Mouse (Mus musculus) liver, embryonic 13.5 days (tissue): Measurements from ENCODE around the gene Irf7. TPM values are rescaled to one million over a fixed set of nuclear protein-coding genes. Genes with fewer than 3 reads are reported as not detected.
A peak's percentile ranks its signal among the peaks of the same experiment; 100 is the strongest.

Experiments used
- ATAC-seq: fragments of 200-750 bp; cut with Nextera tagmentation; 2 replicates; pipeline ENCODE4 v1.8.0; 2017; ENCODE audit warnings: low read depth, mild to moderate bottlenecking, moderate number of reproducible peaks, moderate library complexity
- DNase-seq: peaks from one replicate; pipeline ENCODE4 v3.0.0; 2022
- H3K27ac ChIP-seq: fragments of 300-500 bp; sonication (generic); 2 replicates; pipeline ENCODE4 v1.5.1; 2015; ENCODE audit warnings: moderate library complexity, mild to moderate bottlenecking, inconsistent platforms
- H3K27me3 ChIP-seq: fragments of 300-500 bp; sonication (generic); 2 replicates; pipeline ENCODE4 v1.6.1; 2015; ENCODE audit warnings: mild to moderate bottlenecking, inconsistent platforms
- H3K36me3 ChIP-seq: fragments of 300-500 bp; sonication (generic); 2 replicates; pipeline ENCODE4 v1.6.1; 2015; ENCODE audit warnings: mild to moderate bottlenecking, inconsistent platforms
- H3K4me1 ChIP-seq: fragments of 300-500 bp; sonication (generic); replicated peaks from 2 replicates; pipeline ENCODE4 v1.6.1; 2015; ENCODE audit warnings: inconsistent platforms
- H3K4me2 ChIP-seq: fragments of 300-500 bp; sonication (generic); 2 replicates; pipeline ENCODE4 v1.6.1; 2015; ENCODE audit warnings: inconsistent platforms, mild to moderate bottlenecking, moderate library complexity
- H3K4me3 ChIP-seq: fragments of 300-500 bp; sonication (generic); replicated peaks from 2 replicates; pipeline ENCODE4 v1.5.1; 2015; ENCODE audit warnings: mild to moderate bottlenecking, inconsistent platforms
- H3K9ac ChIP-seq: fragments of 300-500 bp; sonication (generic); 2 replicates; pipeline ENCODE4 v1.6.1; 2015; ENCODE audit warnings: mild to moderate bottlenecking, inconsistent platforms
- H3K9me3 ChIP-seq: fragments of 300-500 bp; sonication (generic); replicated peaks from 2 replicates; pipeline ENCODE4 v1.6.1; 2016; ENCODE audit warnings: inconsistent platforms
- WGBS: fragments of 180-500 bp; shearing (Covaris S2); methylation state at CpG from one replicate; pipeline ENCODE4 v1.1.7; 2015; ENCODE audit not compliant: insufficient replicate concordance; 5-methylcytosine and 5-hydroxymethylcytosine counted together
- polyA plus RNA-seq: library from polyadenylated mRNA; unstranded; fragments of >200 nt; fragmentation: Nextera tagmentation; extraction: Ambion mirVana; gene quantifications from 2 replicates; pipeline ENCODE4 v1.2.1, GENCODE M21; 2015

Irf7 gene
- polyA plus RNA-seq: 6.3 and 6.4 TPM in 2 replicates

DNA sequence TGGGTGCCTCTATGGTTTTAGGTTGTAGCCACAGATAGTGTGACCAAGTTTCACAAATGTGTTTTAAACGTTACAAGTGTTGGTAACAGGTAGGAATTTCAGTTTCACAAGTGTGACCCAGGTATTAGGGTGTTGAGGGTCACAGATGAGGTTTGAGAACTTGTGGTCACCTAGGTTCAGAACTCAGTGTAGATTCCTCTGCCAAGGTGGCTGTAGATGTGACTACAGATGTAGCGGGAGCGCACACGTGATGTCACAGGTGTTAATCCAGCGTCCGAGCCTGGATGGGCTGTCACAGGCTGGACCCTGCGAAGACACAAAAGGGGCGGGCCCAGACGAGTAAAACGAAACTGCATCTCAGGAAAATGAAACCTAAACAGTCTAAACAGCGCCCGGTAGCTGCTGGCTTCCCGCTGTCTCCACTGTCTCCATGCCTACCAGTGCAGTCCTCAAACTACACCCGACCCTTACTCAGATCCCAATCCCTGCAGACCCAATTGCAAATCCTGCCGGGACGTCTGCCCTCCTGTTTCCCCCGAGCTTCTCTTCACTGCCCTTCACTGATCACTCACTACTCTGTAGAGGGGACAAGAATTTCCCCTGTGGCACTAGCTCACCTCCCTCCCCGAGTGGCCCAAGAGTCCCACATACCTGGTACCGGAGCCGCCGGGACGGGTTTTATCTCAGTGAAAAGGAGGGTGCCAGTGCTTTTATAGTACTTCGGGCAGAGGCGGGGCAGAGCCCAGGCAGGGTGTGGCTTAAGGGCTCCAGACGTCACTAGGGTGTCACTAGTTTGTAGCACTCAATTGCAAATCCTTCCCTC lies at the start of gene Irf7:
TSS of gene Irf7 (minus strand) at position 743 of the 823 bp plus-strand sequence.
- Histone ChIP-seq H3K4me2 (peak within 1 kb of the TSS; percentile 88), H3K4me3 (peak within 1 kb of the TSS; percentile 75), H3K27ac (peak within 1 kb of the TSS; percentile 66), H3K9me3 (no peaks in the 10 kb centered on the region), H3K9ac (peak within 1 kb of the TSS; percentile 80), H3K36me3 (peaks cover 36% of the 10 kb centered on the region), H3K4me1 (peaks cover 39% of the 10 kb centered on the region), H3K27me3 (peaks cover 18% of the 10 kb centered on the region; the same call in 1 of the 2 replicates)
- ATAC-seq (peak; percentile 80), DNase-seq (peak; percentile 77)
- whole genome bisulfite sequencing: 5% methylated on average over 25 of the region's 25 CpGs

DNA sequence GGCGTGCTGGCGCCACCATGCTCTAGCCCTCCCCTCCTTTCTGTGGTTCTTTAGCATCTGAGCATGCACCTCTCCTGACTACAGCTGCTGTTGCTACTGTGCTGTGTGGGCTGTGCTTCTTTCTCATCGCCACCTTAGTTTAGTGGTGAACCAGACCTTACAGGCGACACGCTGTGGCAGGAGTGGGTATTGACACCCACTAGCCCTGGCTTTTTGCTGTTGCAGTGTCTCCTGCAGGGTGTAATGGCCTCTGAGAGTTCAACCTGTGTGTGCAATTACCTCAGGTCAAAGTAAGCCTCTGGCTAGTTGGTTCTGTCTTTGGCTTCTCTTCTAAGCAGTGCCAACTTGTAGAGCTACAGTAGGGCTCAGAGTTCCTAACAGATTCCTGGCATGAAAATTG lies 49.7 kb upstream of the Irf7 start:
- DNase-seq: no peak
- H3K4me2 ChIP-seq: no peak overlapping the region
- no peak for ATAC-seq

DNA sequence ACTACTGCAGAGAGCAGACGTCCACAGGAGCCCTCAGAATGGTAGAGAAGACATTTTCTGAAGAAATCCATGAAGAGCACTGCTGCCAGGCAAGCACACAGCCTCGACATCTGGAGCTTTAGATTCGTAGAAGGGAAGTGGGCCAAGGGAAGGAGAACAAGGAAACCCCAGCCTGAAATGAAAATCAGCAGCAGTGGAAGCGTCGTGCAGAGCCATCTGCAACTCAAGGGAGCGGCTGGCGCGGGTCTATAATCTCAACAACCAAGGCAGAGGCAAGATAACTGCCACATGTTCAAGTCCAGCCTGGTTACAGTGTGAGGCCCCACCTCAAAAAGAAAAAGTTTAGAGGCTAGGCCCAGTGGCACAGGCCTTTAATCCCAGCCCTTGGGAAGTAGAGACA lies 48.8 kb upstream of the Irf7 start:
- no peak overlapping the region for H3K9ac ChIP-seq
- ATAC-seq: no peak

More for the DNA sequence above, 49.7 kb upstream of the Irf7 start:
- Histone ChIP-seq H3K4me1 (no peaks in the 10 kb centered on the region; the same call in 1 of the 2 replicates), H3K9me3 (no peaks in the 10 kb centered on the region), H3K4me3 (no peak overlapping the region), H3K36me3 (peaks cover 99% of the 10 kb centered on the region), H3K9ac (no peak overlapping the region), H3K27ac (no peak overlapping the region), H3K27me3 (no peaks in the 10 kb centered on the region)
- 71% methylated on average over 5 of the region's 5 CpGs for WGBS

DNA sequence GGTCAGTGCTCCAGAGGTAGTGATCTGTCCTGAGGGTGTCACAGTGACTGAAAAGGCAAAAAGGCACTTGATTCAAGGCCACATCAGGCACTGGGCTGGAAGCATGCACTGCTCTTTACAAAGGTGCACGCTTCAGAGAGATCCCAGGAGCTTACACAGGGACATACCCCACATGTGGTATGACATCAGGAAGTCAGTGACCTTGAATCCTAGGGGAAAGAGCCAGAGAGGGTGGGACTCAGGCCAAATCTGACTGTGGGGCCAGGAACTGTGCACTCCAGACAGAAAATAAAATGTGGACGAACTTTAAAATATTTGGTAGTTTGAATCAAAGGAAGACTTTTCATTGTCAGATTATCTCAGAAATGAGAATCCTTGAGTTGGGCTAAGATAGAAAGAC lies 48.1 kb upstream of the Irf7 start:
- WGBS: 72% methylated on average over 2 of the region's 2 CpGs
- H3K4me1 ChIP-seq: no peaks in the 10 kb centered on the region; the same call in 1 of the 2 replicates
- H3K4me2 ChIP-seq: no peak overlapping the region
- no peak overlapping the region for H3K9ac ChIP-seq
- H3K9me3 ChIP-seq: no peaks in the 10 kb centered on the region
- H3K27ac ChIP-seq: no peak overlapping the region
- H3K36me3 ChIP-seq: peaks cover 99% of the 10 kb centered on the region
- H3K4me3 ChIP-seq: no peak overlapping the region
- ATAC-seq: no peak
- DNase-seq: no peak
- no peaks in the 10 kb centered on the region for H3K27me3 ChIP-seq

More for the DNA sequence above, 48.8 kb upstream of the Irf7 start:
- Histone ChIP-seq H3K36me3 (peaks cover 99% of the 10 kb centered on the region), H3K9me3 (no peaks in the 10 kb centered on the region), H3K27ac (no peak overlapping the region), H3K4me1 (no peaks in the 10 kb centered on the region; the same call in 1 of the 2 replicates), H3K27me3 (no peaks in the 10 kb centered on the region), H3K4me3 (no peak overlapping the region), H3K4me2 (no peak overlapping the region)
- WGBS: 64% methylated on average over 8 of the region's 8 CpGs
- DNase-seq: no peak

DNA sequence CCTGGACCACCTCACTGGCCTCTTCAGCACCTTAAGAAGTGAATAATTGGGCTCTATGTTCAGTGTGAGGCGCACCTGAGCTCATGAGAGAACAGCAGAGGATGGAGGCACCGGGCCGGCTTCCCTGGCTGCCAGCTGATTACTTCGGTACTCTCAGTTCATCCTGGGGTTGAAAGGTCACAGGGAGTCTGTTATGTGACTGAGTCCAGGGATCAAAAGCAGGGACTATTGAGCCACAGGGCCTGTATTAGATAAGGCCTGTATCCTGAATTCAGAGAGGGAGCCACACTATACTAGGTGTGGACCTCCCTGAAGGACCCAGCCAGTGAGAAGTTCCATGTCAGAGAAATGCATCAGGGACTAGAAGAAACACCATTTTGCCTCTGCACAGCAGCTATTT lies 38.3 kb upstream of the Irf7 start:
- 85% methylated on average over 4 of the region's 4 CpGs for WGBS
- Histone ChIP-seq H3K36me3 (peaks cover 94% of the 10 kb centered on the region), H3K27ac (no peak overlapping the region), H3K4me3 (no peak overlapping the region), H3K9ac (no peak overlapping the region), H3K4me2 (no peak overlapping the region), H3K9me3 (no peaks in the 10 kb centered on the region), H3K27me3 (no peaks in the 10 kb centered on the region), H3K4me1 (peaks cover 7% of the 10 kb centered on the region; the same call in 1 of the 2 replicates)
- no peak for DNase-seq
- no peak for ATAC-seq

DNA sequence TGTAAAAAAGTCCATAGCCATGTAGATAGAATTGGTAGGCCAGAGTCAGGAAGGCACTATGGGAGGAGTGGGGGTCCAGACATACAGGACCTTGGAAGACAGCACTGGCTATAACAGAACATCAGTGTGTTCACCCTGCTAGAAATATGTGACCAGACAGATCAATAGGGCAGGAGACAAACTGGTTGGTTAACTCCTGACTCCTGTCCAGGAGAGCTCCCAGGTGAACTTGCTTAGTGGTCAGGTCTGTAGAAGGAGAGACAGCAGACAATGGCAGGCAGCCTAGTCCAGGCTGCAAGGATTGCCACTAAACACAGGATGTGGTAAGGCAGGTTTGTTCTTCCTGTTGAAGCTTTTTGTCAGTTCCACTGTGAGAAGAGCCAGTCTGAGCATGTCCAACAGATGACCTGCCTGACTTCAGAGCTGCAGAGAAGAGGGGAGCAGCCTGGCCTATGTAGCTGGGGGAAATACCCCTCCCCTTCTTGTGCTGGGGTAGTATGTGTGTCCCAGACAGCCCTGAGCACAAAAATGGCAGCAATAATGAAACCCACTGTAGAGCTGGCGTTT lies 36.5 kb upstream of the Irf7 start:
- no peak for DNase-seq
- 60% methylated on average over 1 of the region's 1 CpGs for whole genome bisulfite sequencing
- no peak overlapping the region for H3K27ac ChIP-seq
- no peaks in the 10 kb centered on the region for H3K27me3 ChIP-seq
- ATAC-seq: no peak
- H3K4me1 ChIP-seq: peaks cover 14% of the 10 kb centered on the region
- no peaks in the 10 kb centered on the region for H3K9me3 ChIP-seq
- H3K4me3 ChIP-seq: no peak overlapping the region
- no peak overlapping the region for H3K9ac ChIP-seq
- peaks cover 80% of the 10 kb centered on the region for H3K36me3 ChIP-seq
- no peak overlapping the region for H3K4me2 ChIP-seq

DNA sequence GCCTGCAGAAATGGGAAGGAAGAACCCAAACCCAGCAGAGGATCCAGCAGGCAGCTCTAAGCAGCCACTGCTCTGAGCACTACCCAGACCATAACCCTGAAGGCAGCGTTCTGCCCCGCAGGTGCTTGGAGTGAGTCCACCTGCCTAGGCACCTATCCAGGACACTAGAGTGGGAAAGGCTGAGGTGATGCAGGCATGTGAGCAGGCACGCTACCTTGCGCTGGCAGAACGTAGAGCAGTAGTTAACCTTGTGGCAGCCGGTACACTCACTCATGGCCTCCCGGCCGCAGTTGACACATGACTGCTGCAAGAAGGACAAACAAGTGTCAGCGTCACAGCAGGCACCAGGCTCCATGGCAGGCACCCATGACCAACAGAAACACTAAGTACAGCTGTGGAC lies 35.1 kb upstream of the Irf7 start:
- Histone ChIP-seq H3K4me2 (no peak overlapping the region), H3K4me1 (peaks cover 20% of the 10 kb centered on the region), H3K36me3 (peaks cover 77% of the 10 kb centered on the region), H3K27me3 (peaks cover 2% of the 10 kb centered on the region; the same call in 1 of the 2 replicates), H3K9me3 (no peaks in the 10 kb centered on the region), H3K27ac (no peak overlapping the region), H3K4me3 (no peak overlapping the region), H3K9ac (no peak overlapping the region)
- no peak for ATAC-seq
- WGBS: 94% methylated on average over 9 of the region's 9 CpGs
- DNase-seq: no peak

DNA sequence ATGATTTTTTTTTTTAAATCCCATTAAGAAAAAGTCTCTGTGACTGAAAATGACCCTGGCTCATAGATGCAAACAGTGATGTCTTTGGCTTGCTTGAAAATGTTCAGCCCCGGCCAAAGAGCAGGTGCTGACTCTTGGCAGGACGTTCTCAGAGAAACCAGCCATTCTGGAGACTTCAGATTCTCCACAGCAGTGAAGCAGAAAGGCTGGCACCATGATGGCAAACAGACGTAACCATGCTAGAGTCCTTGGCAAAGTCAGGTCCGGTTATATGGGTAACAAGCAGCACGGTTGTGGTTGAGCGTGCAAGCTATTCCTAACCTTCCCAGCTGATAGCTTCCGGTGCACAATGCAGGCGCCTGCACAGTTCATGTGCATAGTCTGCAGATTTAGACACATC lies 32.9 kb upstream of the Irf7 start:
- H3K4me2 ChIP-seq: no peak overlapping the region
- no peak for DNase-seq
- ATAC-seq: no peak
- H3K9me3 ChIP-seq: no peaks in the 10 kb centered on the region
- H3K9ac ChIP-seq: no peak overlapping the region
- H3K27me3 ChIP-seq: peaks cover 24% of the 10 kb centered on the region
- H3K4me1 ChIP-seq: peaks cover 18% of the 10 kb centered on the region
- H3K36me3 ChIP-seq: peaks cover 55% of the 10 kb centered on the region
- no peak overlapping the region for H3K27ac ChIP-seq
- WGBS: 86% methylated on average over 8 of the region's 8 CpGs
- H3K4me3 ChIP-seq: no peak overlapping the region

DNA sequence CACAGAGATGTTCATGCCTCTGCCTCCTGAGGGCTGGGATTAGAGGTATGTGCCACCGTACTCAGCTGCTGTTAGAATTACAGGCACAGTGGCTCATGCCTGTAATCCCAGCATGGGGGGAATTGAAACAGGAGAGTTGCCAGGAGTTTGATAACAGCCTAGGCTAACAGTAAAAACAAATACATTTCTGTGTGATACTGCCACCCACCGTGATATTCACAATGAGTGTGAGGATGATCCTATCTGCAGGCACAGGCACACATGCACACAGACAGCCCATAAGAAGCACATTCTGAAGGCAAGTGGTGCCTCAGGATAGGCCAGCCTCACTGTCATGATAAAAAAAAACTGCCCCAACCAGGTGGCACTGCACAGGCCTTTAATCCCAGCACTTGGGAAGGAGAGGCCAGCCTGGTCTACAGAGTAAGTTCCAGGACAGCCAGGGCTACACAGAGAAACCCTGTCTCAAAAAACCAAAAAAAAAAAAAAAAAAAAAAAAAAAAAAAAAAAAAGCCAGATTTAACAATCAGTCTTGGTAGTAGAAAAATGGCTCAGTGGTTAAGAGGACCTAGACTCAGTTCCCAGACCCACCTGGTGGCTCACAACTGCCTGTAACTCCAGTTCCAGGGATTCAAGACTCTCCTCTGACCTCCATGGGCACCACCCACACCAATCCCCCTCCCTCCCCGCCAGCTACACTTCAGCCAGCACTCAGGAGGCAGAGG lies 31.8 kb upstream of the Irf7 start:
- no peak overlapping the region for H3K9ac ChIP-seq
- H3K4me1 ChIP-seq: peaks cover 26% of the 10 kb centered on the region
- WGBS: 41% methylated on average over 3 of the region's 3 CpGs
- ATAC-seq (peak; percentile 70), DNase-seq (no peak)
- no peaks in the 10 kb centered on the region for H3K9me3 ChIP-seq
- peaks cover 44% of the 10 kb centered on the region for H3K36me3 ChIP-seq
- no peak overlapping the region for H3K27ac ChIP-seq
- H3K4me2 ChIP-seq: no peak overlapping the region
- H3K27me3 ChIP-seq: peaks cover 35% of the 10 kb centered on the region
- H3K4me3 ChIP-seq: no peak overlapping the region

DNA sequence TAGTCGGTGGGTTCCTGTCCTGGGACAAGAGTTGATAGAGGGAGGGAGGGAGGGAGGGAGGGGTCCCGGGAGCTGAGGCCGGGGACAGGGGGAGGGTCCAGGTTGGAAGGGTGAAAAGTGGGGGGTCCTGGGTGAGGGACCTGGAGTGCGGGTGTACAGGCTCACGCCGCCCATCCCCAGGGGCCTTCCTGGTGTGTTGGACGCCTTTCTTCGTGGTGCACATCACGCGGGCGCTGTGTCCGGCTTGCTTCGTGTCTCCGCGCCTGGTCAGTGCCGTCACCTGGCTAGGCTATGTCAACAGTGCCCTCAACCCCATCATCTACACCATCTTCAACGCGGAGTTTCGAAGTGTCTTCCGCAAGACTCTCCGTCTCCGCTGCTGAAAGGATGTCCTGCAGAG lies 28.2 kb upstream of the Irf7 start:
- DNase-seq (no peak), ATAC-seq (no peak)
- H3K36me3 ChIP-seq: peaks cover 12% of the 10 kb centered on the region
- H3K9ac ChIP-seq: no peak overlapping the region
- H3K4me2 ChIP-seq: peak overlapping the region; percentile 48
- peaks cover 71% of the 10 kb centered on the region for H3K27me3 ChIP-seq
- 8% methylated on average over 22 of the region's 22 CpGs for WGBS
- H3K9me3 ChIP-seq: no peaks in the 10 kb centered on the region
- H3K4me1 ChIP-seq: peaks cover 29% of the 10 kb centered on the region
- H3K27ac ChIP-seq: no peak overlapping the region
- peak overlapping the region; percentile 40 for H3K4me3 ChIP-seq

DNA sequence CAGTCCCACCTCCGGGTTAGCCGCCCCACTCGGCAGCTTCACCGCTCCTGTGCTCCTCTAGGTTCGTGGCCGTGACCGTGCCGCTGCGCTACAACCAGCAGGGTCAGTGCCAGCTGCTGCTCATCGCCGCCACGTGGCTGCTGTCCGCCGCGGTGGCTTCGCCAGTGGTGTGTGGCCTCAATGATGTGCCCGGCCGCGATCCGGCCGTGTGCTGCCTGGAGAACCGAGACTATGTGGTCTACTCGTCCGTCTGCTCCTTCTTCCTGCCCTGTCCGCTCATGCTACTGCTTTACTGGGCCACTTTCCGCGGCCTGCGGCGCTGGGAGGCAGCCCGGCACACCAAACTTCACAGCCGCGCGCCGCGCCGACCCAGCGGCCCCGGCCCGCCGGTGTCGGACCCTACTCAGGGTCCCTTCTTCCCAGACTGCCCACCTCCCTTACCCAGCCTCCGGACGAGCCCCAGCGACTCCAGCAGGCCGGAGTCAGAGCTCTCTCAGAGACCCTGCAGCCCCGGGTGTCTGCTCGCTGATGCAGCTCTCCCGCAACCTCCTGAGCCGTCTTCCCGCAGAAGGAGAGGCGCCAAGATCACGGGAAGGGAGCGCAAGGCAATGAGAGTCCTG lies 27.7 kb upstream of the Irf7 start:
- Histone ChIP-seq H3K4me3 (peak overlapping the region; percentile 40), H3K9ac (0 out of 2 replicates have a peak overlapping the region, but pooled peaks have one; percentile 27), H3K4me2 (peak overlapping the region; percentile 48), H3K4me1 (peaks cover 29% of the 10 kb centered on the region), H3K27ac (no peak overlapping the region), H3K27me3 (peaks cover 73% of the 10 kb centered on the region), H3K36me3 (peaks cover 12% of the 10 kb centered on the region), H3K9me3 (no peaks in the 10 kb centered on the region)
- DNase-seq (no peak), ATAC-seq (no peak)
- 3% methylated on average over 53 of the region's 53 CpGs for WGBS
